Mouse (Mus musculus) MEL (cell line): Measurements from ENCODE around the gene Fbln1. TPM values are rescaled to one million over a fixed set of nuclear protein-coding genes. Genes with fewer than 3 reads are reported as not detected.

Experiments
- DNase-seq: peaks from one replicate; pipeline ENCODE4 v3.0.0; 2011; ENCODE audit warnings: low read depth, low spot score
- H3K27ac ChIP-seq: 2 replicates; pipeline ENCODE4 v1.5.1; 2012; ENCODE audit warnings: low read depth, mild to moderate bottlenecking, control low read depth, low read length, moderate library complexity; ENCODE audit not compliant: control insufficient read depth
- H3K27me3 ChIP-seq, 2 experiments: fragments of 150-350 bp in 1 of 2; sonication (generic) in 1 of 2; 2 replicates each; pipeline ENCODE4 v1.6.1; 2012; ENCODE audit warnings: low read length in 2 of 2, mild to moderate bottlenecking in 2 of 2, improper control_type of control experiment in 1 of 2, moderate library complexity in 1 of 2; ENCODE audit not compliant: insufficient read depth in 2 of 2, control insufficient read depth in 1 of 2
- H3K36me3 ChIP-seq, 2 experiments: 2 replicates each; pipeline ENCODE4 v1.6.1; 2012 to 2014; ENCODE audit warnings: low read length in 2 of 2, improper control_type of control experiment in 1 of 2, inconsistent platforms in 1 of 2, mild to moderate bottlenecking in 1 of 2; ENCODE audit not compliant: insufficient read depth in 2 of 2, control insufficient read depth in 1 of 2
- H3K4me1 ChIP-seq, 2 experiments: fragments of 150-350 bp in 1 of 2; sonication (generic) in 1 of 2; 2 replicates each; pipeline ENCODE4 v1.6.1; 2012; ENCODE audit warnings: low read length in 2 of 2, improper control_type of control experiment in 1 of 2, mild to moderate bottlenecking in 1 of 2; ENCODE audit not compliant: insufficient read depth in 2 of 2, control insufficient read depth in 1 of 2
- H3K4me3 ChIP-seq, 2 experiments: fragments of 150-350 bp in 1 of 2; sonication (generic) in 1 of 2; 2 replicates each; pipeline ENCODE4 v1.5.1; 2012; ENCODE audit warnings: low read depth in 2 of 2, low read length in 2 of 2, mild to moderate bottlenecking in 2 of 2, moderate library complexity in 2 of 2, control low read depth in 1 of 2, improper control_type of control experiment in 1 of 2; ENCODE audit not compliant: control insufficient read depth in 1 of 2, insufficient read depth in 1 of 2
- H3K79me2 ChIP-seq: 2 replicates; pipeline ENCODE4 v1.6.1; 2012; ENCODE audit warnings: mild to moderate bottlenecking, low read length, moderate library complexity; ENCODE audit not compliant: control insufficient read depth, poor library complexity, insufficient read depth
- H3K9ac ChIP-seq: 2 replicates; pipeline ENCODE4 v1.6.1; 2012; ENCODE audit warnings: low read depth, mild to moderate bottlenecking, control low read depth, low read length, moderate library complexity; ENCODE audit not compliant: control insufficient read depth, poor library complexity, severe bottlenecking
- H3K9me3 ChIP-seq: fragments of 150-350 bp; sonication (generic); replicated peaks from 2 replicates; pipeline ENCODE4 v1.6.1; 2012; ENCODE audit warnings: mild to moderate bottlenecking, low read length, improper control_type of control experiment, moderate library complexity; ENCODE audit not compliant: insufficient read depth
- BHLHE40 ChIP-seq: IDR thresholded peaks from 2 replicates; pipeline ENCODE4 v1.6.1; 2012; ENCODE audit warnings: low read depth, mild to moderate bottlenecking, inconsistent platforms, low read length, improper control_type of control experiment, borderline replicate concordance
- CHD1 ChIP-seq: IDR thresholded peaks from 2 replicates; pipeline ENCODE4 v1.6.1; 2012; ENCODE audit warnings: low read depth, mild to moderate bottlenecking, inconsistent platforms, low read length, improper control_type of control experiment
- CTCF ChIP-seq, 3 experiments: IDR thresholded peaks in 2 of 3; conservative IDR thresholded peaks in 1 of 3; 2 replicates each; pipeline ENCODE4 v1.5.1; 2011 to 2012; ENCODE audit warnings: low read length in 3 of 3, low read depth in 2 of 3, mild to moderate bottlenecking in 2 of 3, improper control_type of control experiment in 1 of 3, inconsistent platforms in 1 of 3, mixed read lengths in 1 of 3, moderate library complexity in 1 of 3; ENCODE audit not compliant: control insufficient read depth in 1 of 3, insufficient read depth in 1 of 3, poor library complexity in 1 of 3, severe bottlenecking in 1 of 3
- E2F4 ChIP-seq: IDR thresholded peaks from 2 replicates; pipeline ENCODE4 v1.6.1; 2011; ENCODE audit warnings: low read depth, low read length, improper control_type of control experiment, borderline replicate concordance
- EP300 ChIP-seq, 2 experiments: IDR thresholded peaks; 2 replicates each; pipeline ENCODE4 v1.6.1; 2011; ENCODE audit warnings: improper control_type of control experiment in 2 of 2, low read length in 2 of 2, low read depth in 1 of 2, mild to moderate bottlenecking in 1 of 2
- ETS1 ChIP-seq: IDR thresholded peaks from 2 replicates; pipeline ENCODE4 v1.6.1; 2012; ENCODE audit warnings: low read depth, mild to moderate bottlenecking, inconsistent platforms, low read length, improper control_type of control experiment, moderate library complexity
- GABPA ChIP-seq: IDR thresholded peaks from 2 replicates; pipeline ENCODE4 v1.6.1; 2012; ENCODE audit warnings: low read depth, mild to moderate bottlenecking, inconsistent platforms, low read length, improper control_type of control experiment, moderate library complexity
- MAFK ChIP-seq: IDR thresholded peaks from 2 replicates; pipeline ENCODE4 v1.6.1; 2011; ENCODE audit warnings: low read depth, mild to moderate bottlenecking, low read length, improper control_type of control experiment, borderline replicate concordance
- MAZ ChIP-seq: IDR thresholded peaks from 2 replicates; pipeline ENCODE4 v1.6.1; 2012; ENCODE audit warnings: low read depth, mild to moderate bottlenecking, inconsistent platforms, low read length, improper control_type of control experiment
- MEF2A ChIP-seq: IDR thresholded peaks from 2 replicates; pipeline ENCODE4 v1.6.1; 2014; ENCODE audit warnings: low read depth, mild to moderate bottlenecking, inconsistent platforms, low read length, improper control_type of control experiment; ENCODE audit not compliant: poor library complexity, insufficient replicate concordance, severe bottlenecking; ENCODE audit errors: extremely low read depth
- MYB ChIP-seq: IDR thresholded peaks from 2 replicates; pipeline ENCODE4 v1.6.1; 2011; ENCODE audit warnings: mild to moderate bottlenecking, low read depth, low read length, improper control_type of control experiment
- NELFE ChIP-seq: IDR thresholded peaks from 2 replicates; pipeline ENCODE4 v1.6.1; 2011; ENCODE audit warnings: low read depth, low read length, improper control_type of control experiment
- NRF1 ChIP-seq: IDR thresholded peaks from 2 replicates; pipeline ENCODE4 v1.6.1; 2014; ENCODE audit warnings: low read depth, mild to moderate bottlenecking, inconsistent platforms, low read length, improper control_type of control experiment, moderate library complexity; ENCODE audit not compliant: poor library complexity, insufficient read depth, severe bottlenecking
- POLR2AphosphoS2 ChIP-seq: IDR thresholded peaks from 2 replicates; pipeline ENCODE4 v1.6.1; 2011; ENCODE audit warnings: low read length, improper control_type of control experiment
- RAD21 ChIP-seq: IDR thresholded peaks from 2 replicates; pipeline ENCODE4 v1.6.1; 2011; ENCODE audit warnings: mild to moderate bottlenecking, low read depth, low read length, improper control_type of control experiment
- TBP ChIP-seq: IDR thresholded peaks from 2 replicates; pipeline ENCODE4 v1.8.0; 2011; ENCODE audit warnings: low read depth, low read length, improper control_type of control experiment
- UBTF ChIP-seq: IDR thresholded peaks from 2 replicates; pipeline ENCODE4 v1.6.1; 2012; ENCODE audit warnings: low read depth, mild to moderate bottlenecking, inconsistent platforms, low read length, improper control_type of control experiment, moderate library complexity, borderline replicate concordance; ENCODE audit not compliant: insufficient read depth
- USF1 ChIP-seq: IDR thresholded peaks from 2 replicates; pipeline ENCODE4 v1.6.1; 2014; ENCODE audit warnings: low read depth, mild to moderate bottlenecking, inconsistent platforms, low read length, improper control_type of control experiment, moderate library complexity
- USF2 ChIP-seq, 2 experiments: IDR thresholded peaks; 2 replicates each; pipeline ENCODE4 v1.6.1; 2011 to 2012; ENCODE audit warnings: improper control_type of control experiment in 2 of 2, low read length in 2 of 2, borderline replicate concordance in 1 of 2, inconsistent platforms in 1 of 2, low read depth in 1 of 2, mild to moderate bottlenecking in 1 of 2; ENCODE audit not compliant: insufficient read depth in 1 of 2
- ZKSCAN1 ChIP-seq: IDR thresholded peaks from 2 replicates; pipeline ENCODE4 v1.6.1; 2012; ENCODE audit warnings: low read depth, mild to moderate bottlenecking, inconsistent platforms, low read length, improper control_type of control experiment, moderate library complexity
- polyA plus RNA-seq, 2 experiments: library from polyadenylated mRNA; stranded (reverse) in 1 of 2; unstranded in 1 of 2; fragments of >175 nt in 1 of 2; fragments of >200 nt in 1 of 2; gene quantifications; 2 replicates each; pipeline versions ENCODE4 v1.2.1 to v1.2.4; 2012; ENCODE audit warnings: low replicate concordance in 2 of 2, low read depth in 1 of 2; ENCODE audit not compliant: insufficient read length in 2 of 2, insufficient read depth in 1 of 2, missing spikeins in 1 of 2
- total RNA-seq: library from RNA; depleted of rRNA; stranded (reverse); fragments of 300-350 nt; gene quantifications from 2 replicates; pipeline ENCODE4 v1.2.3, GENCODE M21; 2012

The Fbln1 gene
- total and polyA plus RNA-seq, 3 experiments = not detected

DNA sequence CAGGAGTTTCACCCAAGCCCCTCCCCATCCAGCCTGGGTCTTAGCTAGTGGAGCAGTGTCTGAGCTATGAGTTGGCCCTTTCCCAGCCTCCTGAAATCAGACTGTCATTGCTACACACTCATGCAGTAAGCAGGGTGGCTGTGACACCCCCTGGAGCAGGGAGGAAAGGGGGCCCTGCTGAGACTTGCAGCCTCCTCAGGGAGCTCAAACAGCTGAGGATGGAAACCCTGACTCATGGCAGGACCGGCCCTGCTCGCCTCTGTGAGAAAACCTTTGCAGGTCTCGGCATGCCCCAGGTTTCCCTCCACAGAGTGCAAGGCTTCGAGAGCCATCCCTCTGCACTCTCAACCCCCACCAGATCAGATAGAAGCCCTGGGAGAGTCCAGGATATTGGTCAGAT lies 27.9 kb downstream of the Fbln1 start:
- no peaks in the 10 kb centered on the region for H3K27me3 ChIP-seq
- no peak overlapping the region for H3K4me3 ChIP-seq
- H3K9ac ChIP-seq = no peak overlapping the region
- H3K9me3 ChIP-seq = no peaks in the 10 kb centered on the region
- no peak overlapping the region for H3K27ac ChIP-seq
- H3K4me1 ChIP-seq = no peaks in the 10 kb centered on the region
- TF ChIP-seq UBTF = no peak
- no peak for TF ChIP-seq TBP
- no peak for TF ChIP-seq ETS1
- no peak for TF ChIP-seq GABPA
- no peak for TF ChIP-seq USF2 (IDR thresholded peaks at IDR 0.05; ENCODE audit: borderline replicate concordance in 1 of 2, insufficient read depth in 1 of 2, low read depth in 1 of 2, low read length in 2 of 2)
- no peak for TF ChIP-seq RAD21
- no peak for TF ChIP-seq CHD1
- TF ChIP-seq POLR2AphosphoS2 = no peak
- no peak for TF ChIP-seq ZKSCAN1
- TF ChIP-seq USF1 = no peak
- H3K79me2 ChIP-seq = no peaks in the 10 kb centered on the region
- H3K36me3 ChIP-seq = no peaks in the 10 kb centered on the region
- no peak for DNase-seq

DNA sequence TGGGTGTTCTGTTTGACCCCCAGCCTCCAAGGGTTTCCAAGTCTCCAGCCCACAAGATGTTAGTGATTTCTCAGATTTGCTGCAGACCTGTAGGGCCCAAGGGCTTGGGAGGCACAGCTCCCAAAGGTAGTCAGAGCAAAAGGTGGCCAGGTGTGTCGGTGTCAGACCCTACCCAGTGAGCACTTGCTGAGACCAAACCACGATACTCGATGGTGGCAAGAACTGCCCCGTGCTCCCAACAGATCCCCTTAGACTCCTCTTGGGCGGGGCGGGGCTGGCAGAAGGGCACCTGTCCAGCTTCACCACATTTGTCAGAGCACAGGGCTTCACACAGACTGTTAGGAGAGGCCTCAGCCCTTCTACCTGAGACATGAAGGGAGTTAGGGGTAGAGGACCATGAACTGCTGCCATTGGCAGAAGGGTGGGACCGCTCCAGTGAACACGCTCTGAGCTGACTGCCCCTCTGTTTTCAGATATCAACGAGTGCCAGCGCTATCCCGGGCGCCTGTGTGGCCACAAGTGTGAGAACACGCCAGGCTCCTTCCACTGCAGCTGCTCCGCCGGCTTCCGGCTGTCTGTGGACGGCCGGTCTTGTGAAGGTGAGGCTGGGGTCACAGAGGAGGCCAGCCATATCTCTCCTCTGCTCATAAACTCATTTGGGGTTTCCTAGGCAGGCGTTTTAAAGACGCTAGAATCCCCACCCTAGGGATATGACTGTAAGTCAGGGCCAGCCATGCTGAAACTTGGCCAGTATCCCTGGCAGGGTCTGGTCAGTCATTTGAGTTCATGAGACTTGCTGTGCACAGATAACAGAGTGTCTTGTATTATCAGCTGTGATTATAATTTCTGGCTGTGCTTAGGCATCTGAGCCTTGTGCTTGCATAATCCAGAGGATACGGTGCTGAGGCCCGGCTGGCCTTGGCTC lies 33.3 kb downstream of the Fbln1 start:
- Histone ChIP-seq H3K36me3 (no peaks in the 10 kb centered on the region), H3K79me2 (no peaks in the 10 kb centered on the region), H3K27ac (no peak overlapping the region), H3K27me3 (no peaks in the 10 kb centered on the region), H3K9ac (no peak overlapping the region), H3K4me3 (no peak overlapping the region), H3K9me3 (no peaks in the 10 kb centered on the region), H3K4me1 (no peaks in the 10 kb centered on the region)
- DNase-seq = no peak
- TF ChIP-seq MAZ (no peak), NELFE (no peak), BHLHE40 (no peak), EP300 (IDR thresholded peaks at IDR 0.05; ENCODE audit: low read depth in 1 of 2, low read length in 2 of 2) (no peak), TBP (no peak), E2F4 (no peak), MAFK (no peak), MEF2A (no peak), NRF1 (no peak), MYB (no peak), CTCF (IDR thresholded peaks at IDR 0.05 in 2 of 3, conservative IDR thresholded peaks at IDR 0.05 in 1 of 3; ENCODE audit: control insufficient read depth in 1 of 3, insufficient read depth in 1 of 3, low read depth in 2 of 3, low read length in 3 of 3, poor library complexity in 1 of 3, severe bottlenecking in 1 of 3) (no peak)
